Mouse (Mus musculus): Measurements from ENCODE around the gene Metap2. TPM values are rescaled to one million over a fixed set of nuclear protein-coding genes. Genes with fewer than 3 reads are reported as not detected.
A peak's percentile ranks its signal among the peaks of the same experiment; 100 is the strongest.

The Metap2 gene
- 93.2 and 113 TPM in 2 replicates for polyA plus RNA-seq (2012; rRNA removed)

DNA sequence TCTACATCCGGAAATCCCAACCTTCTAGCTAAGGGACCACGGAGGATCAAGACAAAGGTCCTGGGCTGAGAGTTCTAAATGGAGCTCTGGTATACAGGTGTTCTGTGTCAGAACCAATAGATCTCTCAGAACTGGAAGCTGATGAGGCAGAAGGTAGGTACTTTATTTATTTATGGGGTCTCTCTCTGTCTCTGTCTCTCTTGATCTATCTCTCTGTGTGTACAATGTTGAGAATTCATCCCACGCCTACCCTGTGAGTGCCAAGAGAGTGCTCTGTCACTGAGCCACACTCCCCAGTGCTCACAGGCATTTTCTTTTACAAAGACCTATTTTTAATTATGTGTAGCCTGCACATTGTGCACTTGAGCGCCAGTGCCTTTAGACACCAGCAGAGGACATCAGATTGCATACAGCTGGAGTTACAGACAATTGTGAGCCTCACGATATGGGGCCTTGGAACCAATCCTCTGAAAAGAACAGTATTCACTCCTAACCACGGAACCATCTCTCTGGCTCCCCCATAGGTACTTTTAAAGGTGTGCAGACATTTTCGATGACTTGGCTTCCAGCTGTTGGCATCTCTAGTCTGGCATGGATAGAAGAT lies at the start of gene Metap2:
Gene Metap2 (minus strand): TSS at position 51 of the 604 bp plus-strand sequence.
- H3K27ac ChIP-seq (ENCODE audit: control insufficient read depth, insufficient read depth, low read depth, low read length) = no peak within 1 kb of the TSS
- no peaks in the 10 kb centered on the region for H3K4me1 ChIP-seq (ENCODE audit: control insufficient read depth, insufficient read depth, low read length)
- no peak for TF ChIP-seq CTCF (IDR thresholded peaks at IDR 0.05; ENCODE audit: control insufficient read depth, insufficient read depth, insufficient replicate concordance, low read depth, low read length)
- TF ChIP-seq POLR2A (IDR thresholded peaks at IDR 0.05; ENCODE audit: control insufficient read depth, low read depth, low read length) = no peak

GRCm38 (mm10) chr10:93945843-93946499 lies 49.1 kb upstream of the Metap2 start:
- TF ChIP-seq CTCF (IDR thresholded peaks at IDR 0.05; ENCODE audit: control insufficient read depth, insufficient read depth, insufficient replicate concordance, low read depth, low read length) (no peak), POLR2A (IDR thresholded peaks at IDR 0.05; ENCODE audit: control insufficient read depth, low read depth, low read length) (no peak)
- no peak overlapping the region for H3K27ac ChIP-seq (ENCODE audit: control insufficient read depth, insufficient read depth, low read depth, low read length)
- H3K4me3 ChIP-seq (ENCODE audit: control insufficient read depth, low read depth, low read length) = no peak overlapping the region
- no peaks in the 10 kb centered on the region for H3K36me3 ChIP-seq (ENCODE audit: control insufficient read depth, insufficient read depth, low read length)
- no peaks in the 10 kb centered on the region for H3K4me1 ChIP-seq (ENCODE audit: control insufficient read depth, insufficient read depth, low read length)
- no peaks in the 10 kb centered on the region for H3K27me3 ChIP-seq (ENCODE audit: control insufficient read depth, insufficient read depth, low read length)

More for the DNA sequence above, at the start of gene Metap2:
- no peaks in the 10 kb centered on the region for H3K27me3 ChIP-seq (ENCODE audit: control insufficient read depth, insufficient read depth, low read length)
- H3K4me3 ChIP-seq (ENCODE audit: control insufficient read depth, low read depth, low read length) = peak within 1 kb of the TSS; percentile 44
- no peaks in the 10 kb centered on the region for H3K36me3 ChIP-seq (ENCODE audit: control insufficient read depth, insufficient read depth, low read length)

- Histone ChIP-seq H3K27ac (ENCODE audit: control insufficient read depth, insufficient read depth, low read depth, low read length) (no peak overlapping the region), H3K27me3 (ENCODE audit: control insufficient read depth, insufficient read depth, low read length) (no peaks in the 10 kb centered on the region), H3K4me1 (ENCODE audit: control insufficient read depth, insufficient read depth, low read length) (no peaks in the 10 kb centered on the region), H3K36me3 (ENCODE audit: control insufficient read depth, insufficient read depth, low read length) (no peaks in the 10 kb centered on the region), H3K4me3 (ENCODE audit: control insufficient read depth, low read depth, low read length) (no peak overlapping the region)
- no peak for TF ChIP-seq POLR2A (IDR thresholded peaks at IDR 0.05; ENCODE audit: control insufficient read depth, low read depth, low read length)
- TF ChIP-seq CTCF (IDR thresholded peaks at IDR 0.05; ENCODE audit: control insufficient read depth, insufficient read depth, insufficient replicate concordance, low read depth, low read length) = no peak
These were observed 48.5 kb upstream of the Metap2 start for GRCm38 (mm10) chr10:93945364-93945763.

DNA sequence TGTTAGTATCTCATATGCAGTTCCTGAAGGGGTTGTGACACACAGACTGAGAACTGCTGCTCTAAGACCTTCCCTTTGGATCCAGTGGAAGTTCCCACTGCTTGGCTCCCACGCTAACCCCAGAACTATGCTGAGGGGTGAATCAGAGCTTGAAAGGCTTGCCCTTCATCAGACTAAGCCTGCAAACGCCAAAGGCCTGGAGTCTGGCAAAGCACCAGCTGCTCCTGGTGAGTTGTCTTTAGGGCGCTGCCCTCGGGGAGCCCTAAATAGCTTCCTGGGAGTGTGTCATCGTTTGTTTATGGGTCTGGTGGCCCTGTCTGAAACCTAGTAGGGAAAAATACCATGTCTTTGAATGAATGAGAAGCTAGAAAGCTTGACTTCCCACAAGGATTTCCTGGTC lies 47.3 kb upstream of the Metap2 start:
- Histone ChIP-seq H3K4me1 (ENCODE audit: control insufficient read depth, insufficient read depth, low read length) (no peaks in the 10 kb centered on the region), H3K36me3 (ENCODE audit: control insufficient read depth, insufficient read depth, low read length) (no peaks in the 10 kb centered on the region), H3K4me3 (ENCODE audit: control insufficient read depth, low read depth, low read length) (no peak overlapping the region), H3K27me3 (ENCODE audit: control insufficient read depth, insufficient read depth, low read length) (no peaks in the 10 kb centered on the region), H3K27ac (ENCODE audit: control insufficient read depth, insufficient read depth, low read depth, low read length) (no peak overlapping the region)
- TF ChIP-seq POLR2A (IDR thresholded peaks at IDR 0.05; ENCODE audit: control insufficient read depth, low read depth, low read length) (no peak), CTCF (IDR thresholded peaks at IDR 0.05; ENCODE audit: control insufficient read depth, insufficient read depth, insufficient replicate concordance, low read depth, low read length) (no peak)

- H3K27ac ChIP-seq (ENCODE audit: control insufficient read depth, insufficient read depth, low read depth, low read length) = no peak overlapping the region
These were observed 43.4 kb upstream of the Metap2 start for GRCm38 (mm10) chr10:93940279-93940678.

GRCm38 (mm10) chr10:93939676-93940075 lies 42.8 kb upstream of the Metap2 start:
- Histone ChIP-seq H3K27ac (ENCODE audit: control insufficient read depth, insufficient read depth, low read depth, low read length) (no peak overlapping the region), H3K4me1 (ENCODE audit: control insufficient read depth, insufficient read depth, low read length) (no peaks in the 10 kb centered on the region), H3K36me3 (ENCODE audit: control insufficient read depth, insufficient read depth, low read length) (no peaks in the 10 kb centered on the region), H3K4me3 (ENCODE audit: control insufficient read depth, low read depth, low read length) (no peak overlapping the region), H3K27me3 (ENCODE audit: control insufficient read depth, insufficient read depth, low read length) (no peaks in the 10 kb centered on the region)
- TF ChIP-seq CTCF (IDR thresholded peaks at IDR 0.05; ENCODE audit: control insufficient read depth, insufficient read depth, insufficient replicate concordance, low read depth, low read length) (no peak), POLR2A (IDR thresholded peaks at IDR 0.05; ENCODE audit: control insufficient read depth, low read depth, low read length) (no peak)

More at GRCm38 (mm10) chr10:93940279-93940678, 43.4 kb upstream of the Metap2 start:
- no peaks in the 10 kb centered on the region for H3K36me3 ChIP-seq (ENCODE audit: control insufficient read depth, insufficient read depth, low read length)
- no peak overlapping the region for H3K4me3 ChIP-seq (ENCODE audit: control insufficient read depth, low read depth, low read length)
- H3K4me1 ChIP-seq (ENCODE audit: control insufficient read depth, insufficient read depth, low read length) = no peaks in the 10 kb centered on the region
- H3K27me3 ChIP-seq (ENCODE audit: control insufficient read depth, insufficient read depth, low read length) = no peaks in the 10 kb centered on the region
- TF ChIP-seq CTCF (IDR thresholded peaks at IDR 0.05; ENCODE audit: control insufficient read depth, insufficient read depth, insufficient replicate concordance, low read depth, low read length) (no peak), POLR2A (IDR thresholded peaks at IDR 0.05; ENCODE audit: control insufficient read depth, low read depth, low read length) (no peak)

GRCm38 (mm10) chr10:93938844-93939271 lies 42.0 kb upstream of the Metap2 start:
- H3K27ac ChIP-seq (ENCODE audit: control insufficient read depth, insufficient read depth, low read depth, low read length) = no peak overlapping the region
- no peaks in the 10 kb centered on the region for H3K27me3 ChIP-seq (ENCODE audit: control insufficient read depth, insufficient read depth, low read length)
- H3K4me3 ChIP-seq (ENCODE audit: control insufficient read depth, low read depth, low read length) = no peak overlapping the region
- no peaks in the 10 kb centered on the region for H3K36me3 ChIP-seq (ENCODE audit: control insufficient read depth, insufficient read depth, low read length)
- TF ChIP-seq POLR2A (IDR thresholded peaks at IDR 0.05; ENCODE audit: control insufficient read depth, low read depth, low read length) (no peak), CTCF (IDR thresholded peaks at IDR 0.05; ENCODE audit: control insufficient read depth, insufficient read depth, insufficient replicate concordance, low read depth, low read length) (no peak)
- peaks cover 2% of the 10 kb centered on the region; the same call in 1 of the 2 replicates for H3K4me1 ChIP-seq (ENCODE audit: control insufficient read depth, insufficient read depth, low read length)

Measured in testis, adult 2 months (tissue).